Comparison of ENCODE assay signal across 8 mouse cellular contexts in the genomic region with DNA sequence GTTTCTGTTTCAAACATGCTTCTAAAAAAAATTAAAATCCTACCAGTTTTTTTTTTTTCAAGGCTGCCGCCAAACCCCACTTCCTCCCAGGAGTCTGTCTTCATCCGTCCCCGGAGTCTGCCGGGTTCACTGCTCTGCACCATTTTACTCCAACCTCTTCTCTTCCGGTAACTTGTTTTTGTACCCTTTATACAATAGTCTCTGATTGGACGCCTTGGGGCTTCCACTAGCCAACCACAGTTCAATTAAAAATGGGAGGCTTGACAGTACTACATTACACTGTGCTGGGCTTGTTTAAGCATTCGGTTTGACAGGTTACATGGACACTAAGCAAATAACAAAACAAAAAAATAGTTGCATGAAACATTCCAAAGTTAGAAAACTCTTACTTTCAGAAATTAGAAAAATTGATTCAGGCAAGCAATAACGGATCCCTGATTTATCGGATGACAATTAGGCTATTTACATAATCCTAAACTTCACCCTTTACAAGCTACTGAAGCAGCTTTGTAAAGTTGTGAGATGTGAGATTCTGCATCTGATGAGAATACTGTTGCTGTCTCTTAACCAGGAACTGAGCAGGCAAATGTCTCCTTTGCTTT.
DNase-seq lines count a peak whose midpoint lies in the region; ATAC-seq and TF ChIP-seq lines count a peak whose summit lies in the region.

No protein-coding gene starts in this region.

- TF ChIP-seq RAD21 in MEL (IDR thresholded peaks at IDR 0.05; ENCODE audit: low read depth, low read length) = no peak

- TF ChIP-seq POLR2A in MEL (IDR thresholded peaks at IDR 0.05; ENCODE audit: control insufficient read depth in 1 of 2, insufficient read depth in 1 of 2, low read depth in 1 of 2, low read length in 2 of 2, poor library complexity in 1 of 2) = peak in 1 of 2 experiments; percentile 79; a peak in 2 of 4 replicates

- H3K27ac ChIP-seq in kidney, postnatal 0 days = no peak overlapping the region
- H3K27ac ChIP-seq in MEL (ENCODE audit: control insufficient read depth, low read depth, low read length) = peak overlapping the region; percentile 54
- H3K27ac ChIP-seq in midbrain, embryonic 15.5 days = no peak overlapping the region

- H3K4me3 ChIP-seq in kidney, postnatal 0 days (replicated peaks; ENCODE audit: low read depth, low read length) = no peak overlapping the region
- H3K4me3 ChIP-seq in MEL (ENCODE audit: control insufficient read depth in 1 of 2, insufficient read depth in 1 of 2, low read depth in 2 of 2, low read length in 2 of 2) = peak overlapping the region; percentile 69 to 82
- H3K4me3 ChIP-seq in midbrain, embryonic 15.5 days = no peak overlapping the region

- TF ChIP-seq CTCF in kidney, postnatal 0 days (IDR thresholded peaks at IDR 0.05; ENCODE audit: low read depth) = no peak
- no peak for TF ChIP-seq CTCF in MEL (IDR thresholded peaks at IDR 0.05 in 2 of 3, conservative IDR thresholded peaks at IDR 0.05 in 1 of 3; ENCODE audit: control insufficient read depth in 1 of 3, insufficient read depth in 1 of 3, low read depth in 2 of 3, low read length in 3 of 3, poor library complexity in 1 of 3, severe bottlenecking in 1 of 3)

- no peak for ATAC-seq in kidney, postnatal 0 days (replicated peaks; ENCODE audit: low FRiP score, low read depth)
- peak; percentile 86 for ATAC-seq in granulocyte monocyte progenitor cell, adult 5-6 weeks (replicated peaks; ENCODE audit: poor library complexity, severe bottlenecking)
- ATAC-seq in neutrophil, adult 5-6 weeks (ENCODE audit: extremely low read depth, insufficient number of reproducible peaks, low FRiP score, poor library complexity, severe bottlenecking) = peak; percentile 84
- no peak for ATAC-seq in midbrain, embryonic 15.5 days (replicated peaks)

- 0 out of 2 replicates have a peak, but pooled peaks cover 1% of the 10 kb centered on the region for H3K79me2 ChIP-seq in MEL (ENCODE audit: control insufficient read depth, insufficient read depth, low read length, poor library complexity)

- H3K9ac ChIP-seq in kidney, postnatal 0 days (ENCODE audit: low read depth, low read length) = no peak overlapping the region
- peak overlapping the region; percentile 84 for H3K9ac ChIP-seq in MEL (ENCODE audit: control insufficient read depth, low read depth, low read length, poor library complexity, severe bottlenecking)
- no peak overlapping the region for H3K9ac ChIP-seq in midbrain, embryonic 15.5 days

- WGBS in kidney, postnatal 0 days = 68% methylated on average over 9 of the region's 9 CpGs
- 85% methylated on average over 9 of the region's 9 CpGs for WGBS in midbrain, embryonic 15.5 days

- 0 out of 4 replicates have a peak, but pooled peaks of 1 of the 2 experiments have one; percentile 25 for TF ChIP-seq EP300 in MEL (IDR thresholded peaks at IDR 0.05; ENCODE audit: low read depth in 1 of 2, low read length in 2 of 2)

- no peaks in the 10 kb centered on the region for H3K4me1 ChIP-seq in kidney, postnatal 0 days (replicated peaks; ENCODE audit: insufficient read depth, low read length)
- H3K4me1 ChIP-seq in MEL (ENCODE audit: control insufficient read depth in 1 of 2, insufficient read depth in 2 of 2, low read length in 2 of 2) = peaks cover 3 to 4% of the 10 kb centered on the region in 2 experiments; a peak in 3 of 4 replicates
- peaks cover 4% of the 10 kb centered on the region for H3K4me1 ChIP-seq in midbrain, embryonic 15.5 days

- no peaks in the 10 kb centered on the region for H3K36me3 ChIP-seq in kidney, postnatal 0 days (ENCODE audit: insufficient read depth, low read length)
- peaks cover 0 to 5% of the 10 kb centered on the region in 2 experiments; a peak in 2 of 4 replicates for H3K36me3 ChIP-seq in MEL (ENCODE audit: control insufficient read depth in 1 of 2, insufficient read depth in 2 of 2, low read length in 2 of 2)
- H3K36me3 ChIP-seq in midbrain, embryonic 15.5 days (replicated peaks) = no peaks in the 10 kb centered on the region

- peak; percentile 24 for DNase-seq in kidney, postnatal 0 days (ENCODE audit: low spot score)
- no peak for DNase-seq in kidney, adult 11 months
- DNase-seq in MEL (ENCODE audit: low read depth, low spot score) = peak; percentile 90
- DNase-seq in right cerebral cortex, postnatal 25 days = no peak
- no peak for DNase-seq in cerebellum, postnatal 36 days

- no peak overlapping the region for H3K4me2 ChIP-seq in kidney, postnatal 0 days (ENCODE audit: low read length)
- no peak overlapping the region for H3K4me2 ChIP-seq in midbrain, embryonic 15.5 days

- no peaks in the 10 kb centered on the region for H3K27me3 ChIP-seq in kidney, postnatal 0 days (ENCODE audit: insufficient read depth, low read length)
- peaks cover 0 to 6% of the 10 kb centered on the region in 2 experiments; a peak in 2 of 4 replicates for H3K27me3 ChIP-seq in MEL (ENCODE audit: control insufficient read depth in 1 of 2, insufficient read depth in 2 of 2, low read length in 2 of 2)
- H3K27me3 ChIP-seq in midbrain, embryonic 15.5 days (replicated peaks) = no peaks in the 10 kb centered on the region

- no peaks in the 10 kb centered on the region for H3K9me3 ChIP-seq in kidney, postnatal 0 days (replicated peaks; ENCODE audit: low read length)
- no peaks in the 10 kb centered on the region for H3K9me3 ChIP-seq in MEL (replicated peaks; ENCODE audit: insufficient read depth, low read length)
- no peaks in the 10 kb centered on the region for H3K9me3 ChIP-seq in midbrain, embryonic 15.5 days

TF ChIP-seq in MEL, 35 proteins besides CTCF, POLR2A, EP300 and RAD21:
- peak; percentile 94 for TF ChIP-seq TBP (IDR thresholded peaks at IDR 0.05; ENCODE audit: low read depth, low read length)
- peak; percentile 41; the same call in 1 of the 2 replicates for TF ChIP-seq ZMIZ1 (IDR thresholded peaks at IDR 0.05; ENCODE audit: low read depth, low read length)
- TF ChIP-seq NRF1 (IDR thresholded peaks at IDR 0.05; ENCODE audit: insufficient read depth, low read depth, low read length, poor library complexity, severe bottlenecking) = no peak
- no peak for TF ChIP-seq BHLHE40 (IDR thresholded peaks at IDR 0.05; ENCODE audit: borderline replicate concordance, low read depth, low read length)
- TF ChIP-seq SIN3A (IDR thresholded peaks at IDR 0.05; ENCODE audit: low read length) = peak; percentile 91
- peak; percentile 51; the same call in 1 of the 2 replicates for TF ChIP-seq MAX (IDR thresholded peaks at IDR 0.05; ENCODE audit: low read length)
- TF ChIP-seq HCFC1 (IDR thresholded peaks at IDR 0.05; ENCODE audit: low read depth, low read length) = peak; percentile 74
- TF ChIP-seq ELF1 (IDR thresholded peaks at IDR 0.05; ENCODE audit: low read depth, low read length) = peak; percentile 87
- peak; percentile 79 for TF ChIP-seq MXI1 (IDR thresholded peaks at IDR 0.05; ENCODE audit: low read depth, low read length)
- TF ChIP-seq TCF12 (IDR thresholded peaks at IDR 0.05; ENCODE audit: low read depth, low read length) = peak; percentile 48; the same call in 1 of the 2 replicates
- TF ChIP-seq JUND (IDR thresholded peaks at IDR 0.05; ENCODE audit: low read depth, low read length) = no peak
- peak; percentile 70 for TF ChIP-seq NELFE (IDR thresholded peaks at IDR 0.05; ENCODE audit: low read depth, low read length)
- TF ChIP-seq MEF2A (IDR thresholded peaks at IDR 0.05; ENCODE audit: extremely low read depth, insufficient replicate concordance, low read depth, low read length, poor library complexity, severe bottlenecking) = no peak
- TF ChIP-seq POLR2AphosphoS5 (IDR thresholded peaks at IDR 0.05; ENCODE audit: borderline replicate concordance, low read depth, low read length) = no peak; the same call in 1 of the 2 replicates
- TF ChIP-seq UBTF (IDR thresholded peaks at IDR 0.05; ENCODE audit: borderline replicate concordance, insufficient read depth, low read depth, low read length) = no peak
- TF ChIP-seq GATA1 (IDR thresholded peaks at IDR 0.05; ENCODE audit: low read depth, low read length) = 0 out of 2 replicates have a peak, but pooled peaks have one; percentile 1
- TF ChIP-seq ZNF384 (IDR thresholded peaks at IDR 0.05; ENCODE audit: low read depth, low read length) = peak; percentile 47

Comparison
In these comparisons a context has a peak if more than half of its experiments do, and no peak if none do; other contexts are left out.
1. DNase-seq: peak in kidney, postnatal 0 days (single experiment) and MEL (single experiment); none in kidney, adult 11 months (single experiment), right cerebral cortex, postnatal 25 days (single experiment) and cerebellum, postnatal 36 days (0 of 2).
2. ATAC-seq: peak in granulocyte monocyte progenitor cell, adult 5-6 weeks (single experiment) and neutrophil, adult 5-6 weeks (single experiment); none in kidney, postnatal 0 days (single experiment) and midbrain, embryonic 15.5 days (single experiment).
3. H3K4me3 ChIP-seq: peak in MEL (2 of 2); none in kidney, postnatal 0 days (single experiment) and midbrain, embryonic 15.5 days (single experiment).